Mouse (Mus musculus) bone marrow, adult 2 months (tissue): Measurements from ENCODE around the gene Dclk1.

Experiments
- CTCF ChIP-seq: fragments of 200-500 bp; IDR thresholded peaks from 2 replicates; pipeline ENCODE4 v1.5.1; 2011; ENCODE audit warnings: low read length, control low read depth; ENCODE audit not compliant: control insufficient read depth, insufficient read depth
- POLR2A ChIP-seq: fragments of 200-500 bp; IDR thresholded peaks from 2 replicates; pipeline ENCODE4 v1.6.1; 2011; ENCODE audit warnings: low read depth, mild to moderate bottlenecking, control low read depth, low read length, borderline replicate concordance; ENCODE audit not compliant: control insufficient read depth

DNA sequence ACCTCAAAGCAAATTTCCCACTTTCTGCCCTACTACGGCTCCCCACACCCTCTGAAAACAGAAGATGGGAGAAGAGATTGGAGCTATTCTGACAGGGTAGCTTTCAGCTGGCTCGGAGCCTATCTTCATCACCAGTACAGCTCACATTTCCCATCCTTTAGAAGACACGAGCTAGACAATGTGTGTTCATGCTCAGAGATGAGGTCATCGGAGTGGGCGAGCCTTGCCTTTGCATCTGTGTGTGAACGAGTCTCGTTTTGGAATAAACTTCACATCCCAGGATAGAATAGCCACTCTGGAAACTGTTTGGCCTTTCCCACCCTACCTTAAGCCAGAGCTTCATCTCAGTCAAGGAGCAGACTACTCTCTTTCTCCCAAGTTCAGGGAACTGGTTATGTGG is 95.5 kb downstream of the Dclk1 start:
- TF ChIP-seq CTCF (no peak), POLR2A (no peak)
